Mouse (Mus musculus) embryonic fibroblast, embryonic 13.5 days (primary cell): ENCODE measurements around the gene Med19. TPM values are rescaled to one million over a fixed set of nuclear protein-coding genes. Genes with fewer than 3 reads are reported as not detected.

ENCODE experiments used
- H3K27ac ChIP-seq: 2 replicates; pipeline ENCODE4 v1.5.1; 2012; ENCODE audit warnings: low read length, control low read depth, inconsistent platforms; ENCODE audit not compliant: insufficient read depth
- H3K4me1 ChIP-seq: 2 replicates; pipeline ENCODE4 v1.6.1; 2011; ENCODE audit warnings: low read length; ENCODE audit not compliant: control insufficient read depth, insufficient read depth
- H3K4me3 ChIP-seq: 2 replicates; pipeline ENCODE4 v1.5.1; 2011; ENCODE audit warnings: mild to moderate bottlenecking, control low read depth, low read length; ENCODE audit not compliant: insufficient read depth
- CTCF ChIP-seq: IDR thresholded peaks from 2 replicates; pipeline ENCODE4 v1.5.1; 2011; ENCODE audit warnings: mild to moderate bottlenecking, control low read depth, low read length, moderate library complexity, borderline replicate concordance; ENCODE audit not compliant: insufficient read depth
- POLR2A ChIP-seq: IDR thresholded peaks from 2 replicates; pipeline ENCODE4 v1.6.1; 2011; ENCODE audit warnings: low read depth, mild to moderate bottlenecking, control low read depth, low read length, moderate library complexity
- polyA plus RNA-seq: library from polyadenylated mRNA; stranded (reverse); fragments of >200 nt; gene quantifications from 2 replicates; pipeline ENCODE4 v1.2.4, GENCODE M21; 2011; ENCODE audit warnings: low read depth; ENCODE audit not compliant: missing spikeins, insufficient read length

Gene Med19
- polyA plus RNA-seq, 1 experiment: 28.0 TPM

GRCm38 (mm10) chr2:84731206-84731605 is 53.0 kb downstream of the Med19 start:
- H3K4me1 ChIP-seq: no peaks in the 10 kb centered on the region; the same call in 1 of the 2 replicates
- TF ChIP-seq CTCF: no peak
- no peak for TF ChIP-seq POLR2A
- no peak overlapping the region for H3K4me3 ChIP-seq
- no peak overlapping the region for H3K27ac ChIP-seq

- no peak overlapping the region for H3K27ac ChIP-seq
- H3K4me3 ChIP-seq: no peak overlapping the region
- TF ChIP-seq POLR2A (no peak), CTCF (no peak)
- no peaks in the 10 kb centered on the region; the same call in 1 of the 2 replicates for H3K4me1 ChIP-seq
Measured at GRCm38 (mm10) chr2:84732394-84732793, 54.2 kb downstream of the Med19 start.

- peak within 1 kb of the TSS; percentile 12 for H3K4me3 ChIP-seq
- TF ChIP-seq POLR2A (no peak; the same call in 1 of the 2 replicates), CTCF (no peak)
Measured at GRCm38 (mm10) chr2:84733579-84734300, 55.5 kb downstream of the Med19 start, which contains the start of gene Ypel4. Ypel4 (plus strand) TSS chr2:84734058.

GRCm38 (mm10) chr2:84734351-84734864 is 56.2 kb downstream of the Med19 start:
- H3K4me1 ChIP-seq: no peaks in the 10 kb centered on the region; the same call in 1 of the 2 replicates
- TF ChIP-seq CTCF (no peak), POLR2A (peak; percentile 32)
- no peak overlapping the region for H3K27ac ChIP-seq
- peak overlapping the region; percentile 12 for H3K4me3 ChIP-seq

More at GRCm38 (mm10) chr2:84733579-84734300, 55.5 kb downstream of the Med19 start, which contains the start of gene Ypel4:
- H3K4me1 ChIP-seq: no peaks in the 10 kb centered on the region; the same call in 1 of the 2 replicates
- no peak within 1 kb of the TSS for H3K27ac ChIP-seq

- H3K4me3 ChIP-seq: no peak overlapping the region
- TF ChIP-seq POLR2A: no peak; the same call in 1 of the 2 replicates
- no peaks in the 10 kb centered on the region; the same call in 1 of the 2 replicates for H3K4me1 ChIP-seq
- H3K27ac ChIP-seq: no peak overlapping the region
Measured at GRCm38 (mm10) chr2:84734919-84735318, 56.7 kb downstream of the Med19 start.

- H3K27ac ChIP-seq: no peak overlapping the region
- no peaks in the 10 kb centered on the region; the same call in 1 of the 2 replicates for H3K4me1 ChIP-seq
- peak; percentile 57 for TF ChIP-seq POLR2A
- TF ChIP-seq CTCF: no peak
- no peak overlapping the region for H3K4me3 ChIP-seq
Measured at GRCm38 (mm10) chr2:84735346-84735920, 57.2 kb downstream of the Med19 start.

GRCm38 (mm10) chr2:84736312-84737161 is 58.3 kb downstream of the Med19 start:
- no peak overlapping the region for H3K27ac ChIP-seq
- TF ChIP-seq POLR2A: peak; percentile 55; the same call in 1 of the 2 replicates
- no peak for TF ChIP-seq CTCF
- H3K4me3 ChIP-seq: no peak overlapping the region
- H3K4me1 ChIP-seq: peaks cover 4% of the 10 kb centered on the region

GRCm38 (mm10) chr2:84737451-84737925 is 59.3 kb downstream of the Med19 start:
- H3K27ac ChIP-seq: no peak overlapping the region
- H3K4me3 ChIP-seq: no peak overlapping the region
- H3K4me1 ChIP-seq: peaks cover 4% of the 10 kb centered on the region
- TF ChIP-seq CTCF (no peak), POLR2A (peak; percentile 63)

Other genes starting within 250 kb of the Med19 start
- gene Tfpi, start 201.6 kb upstream of the Med19 start, polyA plus RNA-seq: 71.4 and 91.8 TPM in 2 replicates
- 231 and 306 TPM in 2 replicates for gene Ctnnd1, start 27.6 kb upstream of the Med19 start, polyA plus RNA-seq
- not detected in 2 replicates for gene Btbd18, start 19.3 kb upstream of the Med19 start, polyA plus RNA-seq
- 106 and 122 TPM in 2 replicates for gene Selenoh, start 7.6 kb upstream of the Med19 start, polyA plus RNA-seq
- gene Gm28635, start 361 bp upstream of the Med19 start, polyA plus RNA-seq: not detected in 2 replicates
- 53.3 and 71.2 TPM in 2 replicates for gene Tmx2, start 738 bp downstream of the Med19 start, polyA plus RNA-seq
- 76.6 and 78.8 TPM in 2 replicates for gene Zdhhc5, start 36.8 kb downstream of the Med19 start, polyA plus RNA-seq
- 8.9 and 10.4 TPM in 2 replicates for gene Clp1, start 48.9 kb downstream of the Med19 start, polyA plus RNA-seq
- 1.3 and 4.6 TPM in 2 replicates for gene Ypel4, start 55.7 kb downstream of the Med19 start, polyA plus RNA-seq
- 2.7 and 4.9 TPM in 2 replicates for gene Gm19426, start 65.3 kb downstream of the Med19 start, polyA plus RNA-seq
- 27.3 and 40.2 TPM in 2 replicates for gene Serping1, start 97.0 kb downstream of the Med19 start, polyA plus RNA-seq
- gene Ube2l6, start 120.4 kb downstream of the Med19 start, polyA plus RNA-seq: 17.1 and 17.6 TPM in 2 replicates
- not detected in 2 replicates for gene Smtnl1, start 144.2 kb downstream of the Med19 start, polyA plus RNA-seq
- gene Timm10, start 148.6 kb downstream of the Med19 start, polyA plus RNA-seq: 25.3 and 31.1 TPM in 2 replicates
- gene Slc43a1, start 160.4 kb downstream of the Med19 start, polyA plus RNA-seq: 6.6 and 8.7 TPM in 2 replicates
- 1.2 and 1.3 TPM in 2 replicates for gene Rtn4rl2, start 208.3 kb downstream of the Med19 start, polyA plus RNA-seq